Mouse (Mus musculus): ENCODE measurements around the gene Fsd1l. TPM values are rescaled to one million over a fixed set of nuclear protein-coding genes. Genes with fewer than 3 reads are reported as not detected.

Fsd1l gene
- polyA plus RNA-seq, 1 experiment from 2014 or later = 22.7 TPM

DNA sequence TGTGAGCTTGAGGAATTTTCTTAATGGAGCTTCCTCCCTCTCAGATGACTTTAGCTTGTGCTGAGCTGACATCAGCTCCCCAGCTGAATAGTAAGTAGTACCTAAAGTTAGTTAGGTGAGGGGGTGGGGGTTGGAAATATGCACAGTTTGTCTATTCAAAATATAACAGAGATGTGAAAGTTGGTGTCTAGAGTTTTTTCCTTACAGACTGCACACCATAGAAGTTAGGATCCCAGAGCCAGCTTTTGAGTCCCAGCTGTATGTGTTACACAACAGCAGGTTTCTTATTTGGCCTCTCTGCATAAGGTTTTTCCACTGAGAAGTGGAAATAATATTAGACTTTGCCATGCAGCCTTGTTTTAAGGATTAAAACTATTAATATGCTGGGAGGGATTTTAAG is 118.6 kb downstream of the Fsd1l start:
- H3K9me3 ChIP-seq (ENCODE audit: control insufficient read depth, low read length) = no peaks in the 10 kb centered on the region
- H3K4me3 ChIP-seq (ENCODE audit: low read depth, low read length) = no peak overlapping the region
- no peak overlapping the region for H3K27ac ChIP-seq (ENCODE audit: low read depth, low read length)
- H3K4me2 ChIP-seq = no peak overlapping the region
- H3K36me3 ChIP-seq (ENCODE audit: control insufficient read depth, insufficient read depth, low read length) = no peaks in the 10 kb centered on the region
- ATAC-seq (ENCODE audit: low FRiP score) = no peak
- no peaks in the 10 kb centered on the region for H3K4me1 ChIP-seq (ENCODE audit: control insufficient read depth, insufficient read depth, low read length)
- H3K9ac ChIP-seq (ENCODE audit: low read length) = no peak overlapping the region
- H3K27me3 ChIP-seq (ENCODE audit: control insufficient read depth, insufficient read depth, low read length) = no peaks in the 10 kb centered on the region
- DNase-seq (ENCODE audit: low spot score, missing footprints) = no peak

DNA sequence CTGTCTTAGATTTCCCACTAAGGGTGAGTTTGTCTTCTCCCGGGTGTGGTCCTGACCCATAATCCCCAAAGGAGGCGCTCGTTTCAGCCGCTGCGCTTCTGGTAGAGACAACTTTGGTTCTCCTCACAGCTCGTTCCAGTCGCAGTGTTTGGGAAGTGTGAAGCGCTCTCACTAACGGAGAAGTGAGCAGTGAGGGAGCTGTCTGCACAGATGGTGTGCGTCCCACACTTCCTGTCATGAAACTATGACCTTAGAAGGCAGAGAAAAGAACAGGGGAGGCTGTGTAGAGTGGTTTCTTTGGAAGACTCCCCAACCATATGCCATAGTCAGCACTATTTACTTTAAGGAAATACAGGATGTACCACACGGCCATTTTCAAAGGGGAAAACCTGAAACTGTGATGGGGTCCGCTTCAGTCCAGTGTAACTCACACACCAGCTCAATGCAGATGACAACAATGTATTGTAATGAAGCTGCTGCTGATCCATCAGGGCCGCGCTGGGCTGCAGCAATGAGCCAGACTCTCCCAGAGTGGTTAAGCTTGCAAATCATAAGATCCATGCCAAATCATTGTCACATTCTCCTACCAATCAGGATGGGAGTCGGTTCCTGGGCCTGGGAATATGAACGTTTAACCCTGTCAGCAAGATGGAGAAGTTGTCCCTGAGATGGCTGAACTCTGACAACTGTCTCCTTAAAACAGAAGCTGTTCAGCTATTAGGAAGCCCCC is 119.3 kb downstream of the Fsd1l start:
- H3K4me1 ChIP-seq (ENCODE audit: control insufficient read depth, insufficient read depth, low read length) = no peaks in the 10 kb centered on the region
- H3K4me3 ChIP-seq (ENCODE audit: low read depth, low read length) = no peak overlapping the region
- no peak overlapping the region for H3K27ac ChIP-seq (ENCODE audit: low read depth, low read length)
- H3K4me2 ChIP-seq = no peak overlapping the region
- H3K36me3 ChIP-seq (ENCODE audit: control insufficient read depth, insufficient read depth, low read length) = no peaks in the 10 kb centered on the region
- no peaks in the 10 kb centered on the region for H3K9me3 ChIP-seq (ENCODE audit: control insufficient read depth, low read length)
- no peak for ATAC-seq (ENCODE audit: low FRiP score)
- no peaks in the 10 kb centered on the region for H3K27me3 ChIP-seq (ENCODE audit: control insufficient read depth, insufficient read depth, low read length)
- no peak overlapping the region for H3K9ac ChIP-seq (ENCODE audit: low read length)
- no peak for DNase-seq (ENCODE audit: low spot score, missing footprints)
- WGBS = 83% methylated on average over 16 of the region's 16 CpGs

Other genes with a start within 250 kb of the Fsd1l start
- gene Slc44a1, start 191.1 kb upstream of the Fsd1l start, polyA plus RNA-seq (2014; fragmentation: Nextera tagmentation; extraction: Ambion mirVana) = 15.6 and 16.8 TPM in 2 replicates
- gene Fktn, start 82.5 kb downstream of the Fsd1l start, polyA plus RNA-seq (2014; fragmentation: Nextera tagmentation; extraction: Ambion mirVana) = 21.1 and 23.6 TPM in 2 replicates
- gene Tal2, start 148.2 kb downstream of the Fsd1l start, polyA plus RNA-seq (2014; fragmentation: Nextera tagmentation; extraction: Ambion mirVana) = 44.9 and 45.9 TPM in 2 replicates
- gene Tmem38b, start 194.6 kb downstream of the Fsd1l start, polyA plus RNA-seq (2014; fragmentation: Nextera tagmentation; extraction: Ambion mirVana) = 13.0 and 13.5 TPM in 2 replicates

Data from midbrain, embryonic 11.5 days (tissue).